ENCODE assay signal across 8 mouse cellular contexts in the genomic region with DNA sequence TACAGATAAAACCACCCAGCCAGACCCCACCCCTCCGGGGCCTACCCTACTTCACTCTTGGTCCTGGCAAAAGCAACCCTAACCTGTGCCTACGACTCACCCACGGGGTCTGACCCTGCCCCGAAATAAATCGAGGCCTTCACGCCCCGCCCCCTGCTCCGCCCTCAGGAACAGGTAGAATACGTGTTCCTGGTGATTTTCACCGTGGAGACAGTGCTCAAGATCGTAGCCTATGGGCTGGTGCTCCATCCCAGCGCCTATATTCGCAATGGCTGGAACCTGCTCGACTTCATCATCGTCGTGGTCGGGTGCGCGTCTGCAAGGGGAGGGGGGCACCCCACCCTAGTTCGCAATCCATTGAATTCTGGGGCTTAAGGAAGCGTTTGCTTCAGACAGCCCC. TPM values are rescaled to one million over a fixed set of nuclear protein-coding genes. Genes with fewer than 3 reads are reported as not detected.
DNase-seq lines count a peak whose midpoint lies in the region; ATAC-seq lines count a peak whose summit lies in the region.

No protein-coding gene starts in this region.

- DNase-seq in kidney, adult 18-20 months: no peak
- peak; percentile 36 to 42 for DNase-seq in cerebellum, adult 18-20 months
- peak; percentile 1 for DNase-seq in forebrain, embryonic 14.5 days (ENCODE audit: low spot score)
- no peak for DNase-seq in midbrain, embryonic 10.5 days (ENCODE audit: low spot score)
- no peak for DNase-seq in frontal cortex, postnatal 14 days (ENCODE audit: low spot score in 2 of 2)
- DNase-seq in embryo, embryonic 10.5 days (ENCODE audit: low spot score): no peak
- no peak for DNase-seq in adrenal gland, postnatal 14 days

- H3K4me3 ChIP-seq in kidney, embryonic 15.5 days (replicated peaks): peak overlapping the region; percentile 44
- H3K4me3 ChIP-seq in forebrain, embryonic 14.5 days (ENCODE audit: low read depth, low read length): peak overlapping the region; percentile 34
- peak overlapping the region; percentile 54 for H3K4me3 ChIP-seq in midbrain, embryonic 10.5 days

- H3K4me2 ChIP-seq in kidney, embryonic 15.5 days: peak overlapping the region; percentile 84
- peak overlapping the region; percentile 61 for H3K4me2 ChIP-seq in forebrain, embryonic 14.5 days (ENCODE audit: low read length)

- WGBS in kidney, embryonic 15.5 days: 15% methylated on average over 21 of the region's 21 CpGs
- WGBS in forebrain, embryonic 14.5 days: 36% methylated on average over 21 of the region's 21 CpGs
- 30% methylated on average over 21 of the region's 21 CpGs for WGBS in midbrain, embryonic 10.5 days

- ATAC-seq in kidney, embryonic 15.5 days (replicated peaks; ENCODE audit: low FRiP score): no peak
- ATAC-seq in forebrain, embryonic 14.5 days: peak; percentile 16; the same call in 1 of the 2 replicates

- no peaks in the 10 kb centered on the region; the same call in 1 of the 2 replicates for H3K27me3 ChIP-seq in kidney, embryonic 15.5 days
- no peaks in the 10 kb centered on the region for H3K27me3 ChIP-seq in forebrain, embryonic 14.5 days (replicated peaks; ENCODE audit: control insufficient read depth, insufficient read depth, low read length)
- peaks cover 28% of the 10 kb centered on the region for H3K27me3 ChIP-seq in midbrain, embryonic 10.5 days (ENCODE audit: low read depth, poor library complexity, severe bottlenecking)

- no peaks in the 10 kb centered on the region for H3K9me3 ChIP-seq in kidney, embryonic 15.5 days (replicated peaks)
- no peaks in the 10 kb centered on the region for H3K9me3 ChIP-seq in forebrain, embryonic 14.5 days (replicated peaks; ENCODE audit: control insufficient read depth, low read length)
- peaks cover 3% of the 10 kb centered on the region for H3K9me3 ChIP-seq in midbrain, embryonic 10.5 days (replicated peaks)

- no peak overlapping the region for H3K27ac ChIP-seq in kidney, embryonic 15.5 days
- no peak overlapping the region for H3K27ac ChIP-seq in forebrain, embryonic 14.5 days (ENCODE audit: low read depth, low read length)
- no peak overlapping the region for H3K27ac ChIP-seq in midbrain, embryonic 10.5 days (replicated peaks)

- no peaks in the 10 kb centered on the region for H3K4me1 ChIP-seq in kidney, embryonic 15.5 days
- no peaks in the 10 kb centered on the region for H3K4me1 ChIP-seq in forebrain, embryonic 14.5 days (ENCODE audit: control insufficient read depth, insufficient read depth, low read length)
- 0 out of 2 replicates have a peak, but pooled peaks cover 4% of the 10 kb centered on the region for H3K4me1 ChIP-seq in midbrain, embryonic 10.5 days

- H3K9ac ChIP-seq in kidney, embryonic 15.5 days: no peak overlapping the region
- peak overlapping the region; percentile 58 for H3K9ac ChIP-seq in forebrain, embryonic 14.5 days (ENCODE audit: low read length)

- no peaks in the 10 kb centered on the region for H3K36me3 ChIP-seq in kidney, embryonic 15.5 days
- no peaks in the 10 kb centered on the region for H3K36me3 ChIP-seq in forebrain, embryonic 14.5 days (ENCODE audit: control insufficient read depth, insufficient read depth, low read length)
- no peaks in the 10 kb centered on the region for H3K36me3 ChIP-seq in midbrain, embryonic 10.5 days

RNA-seq across cellular contexts. Expression of a gene that starts 3.2 kb away (rescaled TPM):
- 0.04 TPM in 1 of 2 replicates, not detected in the other for polyA plus RNA-seq in kidney, embryonic 15.5 days (2015; fragmentation: Nextera tagmentation; extraction: Ambion mirVana)
- not detected in 2 replicates for polyA plus RNA-seq in forebrain, embryonic 14.5 days (2014; fragmentation: Nextera tagmentation; extraction: Ambion mirVana)
- not detected in 2 replicates for polyA plus RNA-seq in midbrain, embryonic 10.5 days (2016; fragmentation: Nextera tagmentation; extraction: Ambion mirVana)
- total RNA-seq in adrenal gland, postnatal 14 days (2021): not detected in 2 replicates

RNA-seq across cellular contexts. Expression of a gene that starts 4.7 kb away (rescaled TPM):
- 29.9 and 30.5 TPM in 2 replicates for polyA plus RNA-seq in kidney, embryonic 15.5 days (2015; fragmentation: Nextera tagmentation; extraction: Ambion mirVana)
- 37.0 and 44.0 TPM in 2 replicates for polyA plus RNA-seq in forebrain, embryonic 14.5 days (2014; fragmentation: Nextera tagmentation; extraction: Ambion mirVana)
- polyA plus RNA-seq in midbrain, embryonic 10.5 days (2016; fragmentation: Nextera tagmentation; extraction: Ambion mirVana): 34.3 and 36.4 TPM in 2 replicates
- total RNA-seq in adrenal gland, postnatal 14 days (2021): 17.7 and 20.7 TPM in 2 replicates

RNA-seq across cellular contexts. Expression of a gene that starts 28.2 kb away (rescaled TPM):
- polyA plus RNA-seq in kidney, embryonic 15.5 days (2015; fragmentation: Nextera tagmentation; extraction: Ambion mirVana): 2.2 and 5.5 TPM in 2 replicates
- polyA plus RNA-seq in forebrain, embryonic 14.5 days (2014; fragmentation: Nextera tagmentation; extraction: Ambion mirVana): 69.2 and 96.1 TPM in 2 replicates
- 12.0 and 21.7 TPM in 2 replicates for polyA plus RNA-seq in midbrain, embryonic 10.5 days (2016; fragmentation: Nextera tagmentation; extraction: Ambion mirVana)
- 41.0 and 57.2 TPM in 2 replicates for total RNA-seq in adrenal gland, postnatal 14 days (2021)

RNA-seq across cellular contexts. Expression of a gene that starts 36.0 kb away (rescaled TPM):
- 2.0 TPM in 2 replicates for polyA plus RNA-seq in kidney, embryonic 15.5 days (2015; fragmentation: Nextera tagmentation; extraction: Ambion mirVana)
- 2.6 and 3.3 TPM in 2 replicates for polyA plus RNA-seq in forebrain, embryonic 14.5 days (2014; fragmentation: Nextera tagmentation; extraction: Ambion mirVana)
- polyA plus RNA-seq in midbrain, embryonic 10.5 days (2016; fragmentation: Nextera tagmentation; extraction: Ambion mirVana): 2.1 and 2.8 TPM in 2 replicates
- 3.0 and 4.1 TPM in 2 replicates for total RNA-seq in adrenal gland, postnatal 14 days (2021)

RNA-seq across cellular contexts. Expression of a gene that starts 36.6 kb away (rescaled TPM):
- polyA plus RNA-seq in kidney, embryonic 15.5 days (2015; fragmentation: Nextera tagmentation; extraction: Ambion mirVana): not detected in 2 replicates
- polyA plus RNA-seq in forebrain, embryonic 14.5 days (2014; fragmentation: Nextera tagmentation; extraction: Ambion mirVana): 0.09 TPM in 1 of 2 replicates, not detected in the other
- 0.21 and 0.51 TPM in 2 replicates for polyA plus RNA-seq in midbrain, embryonic 10.5 days (2016; fragmentation: Nextera tagmentation; extraction: Ambion mirVana)
- 0.48 and 1.1 TPM in 2 replicates for total RNA-seq in adrenal gland, postnatal 14 days (2021)

Comparison
In these comparisons a context has a peak if more than half of its experiments do, and no peak if none do; other contexts are left out.
1. DNase-seq: peak in cerebellum, adult 18-20 months (2 of 2) and forebrain, embryonic 14.5 days (single experiment); none in kidney, adult 18-20 months (single experiment), midbrain, embryonic 10.5 days (single experiment), frontal cortex, postnatal 14 days (0 of 2), embryo, embryonic 10.5 days (single experiment) and adrenal gland, postnatal 14 days (single experiment).
2. Peak in every context shown above with its lines, with median percentiles within 50 percentile points of each other: H3K4me3 ChIP-seq.